Mouse (Mus musculus) heart, adult 2 months (tissue): ENCODE measurements around the gene Itga9.
A peak's percentile ranks its signal among the peaks of the same experiment; 100 is the strongest.

ENCODE experiments used
- CTCF ChIP-seq: fragments of 200-600 bp; IDR thresholded peaks from 2 replicates; pipeline ENCODE4 v1.8.1; 2022; ENCODE audit warnings: antibody characterized with exemption, mild to moderate bottlenecking, moderate library complexity
- EP300 ChIP-seq: fragments of 200-500 bp; IDR thresholded peaks from 2 replicates; pipeline ENCODE4 v1.6.1; 2011; ENCODE audit warnings: low read depth, low read length, control low read depth; ENCODE audit not compliant: insufficient read depth
- POLR2A ChIP-seq: fragments of 200-500 bp; IDR thresholded peaks from 2 replicates; pipeline ENCODE4 v1.6.1; 2011; ENCODE audit warnings: mild to moderate bottlenecking, low read depth, low read length, control low read depth; ENCODE audit not compliant: insufficient read depth

DNA sequence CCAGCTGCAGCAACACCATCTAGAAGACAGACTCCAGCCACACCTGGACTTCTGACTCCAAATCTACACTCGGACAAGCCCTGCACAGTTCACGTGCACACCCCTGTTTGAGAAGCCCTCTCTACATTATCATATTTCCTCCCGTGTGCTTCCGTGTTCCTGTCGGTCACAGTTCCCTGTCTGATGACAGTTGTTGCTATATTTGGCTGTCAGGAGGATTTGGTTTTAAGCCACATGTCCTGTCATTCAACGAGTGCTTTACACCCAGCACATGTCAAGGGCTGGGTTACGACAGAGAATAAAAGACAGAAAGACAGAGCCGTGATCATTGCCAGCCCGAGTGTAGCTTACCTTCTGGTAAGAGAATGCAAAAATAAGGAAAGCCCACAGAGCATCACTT is 250.2 kb downstream of the Itga9 start:
- no peak for TF ChIP-seq POLR2A
- TF ChIP-seq CTCF = no peak
- TF ChIP-seq EP300 = peak; percentile 73
